Comparison of ENCODE assay signal across 8 mouse cellular contexts in the genomic region with DNA sequence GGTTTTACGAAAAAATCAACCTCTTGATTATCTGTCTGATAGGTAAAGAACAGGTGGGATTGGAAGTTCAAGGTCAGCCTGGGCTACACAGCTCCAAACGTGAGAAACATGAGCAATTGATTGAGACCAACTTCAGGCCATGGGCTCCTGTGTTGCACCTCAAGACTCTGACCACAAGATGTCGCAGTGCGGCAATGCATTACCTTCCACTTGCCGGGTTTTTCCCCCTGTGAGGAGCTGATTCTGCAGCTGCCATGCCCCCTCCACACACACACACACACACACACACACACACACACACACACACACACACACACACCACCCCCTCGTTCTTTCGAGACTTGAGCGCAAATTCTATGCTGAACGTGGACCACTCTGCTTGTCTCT.
DNase-seq lines count a peak whose midpoint lies in the region; TF ChIP-seq lines count a peak whose summit lies in the region.
"Had no signal": no experiment of that assay in that cellular context is flagged by ENCODE, and none has a peak within 500 bp of the region (broad histone marks: within the 10 kb centered on the region; RNA-seq: fewer than 3 reads in every experiment).

No protein-coding gene starts in this region.

- no peaks in the 10 kb centered on the region for H3K36me3 ChIP-seq in small intestine, adult 2 months (ENCODE audit: control insufficient read depth, insufficient read depth, low read length)

- TF ChIP-seq POLR2A in bone marrow, adult 2 months (IDR thresholded peaks at IDR 0.05; ENCODE audit: borderline replicate concordance, control insufficient read depth, low read depth, low read length) = no peak
- TF ChIP-seq POLR2A in embryonic fibroblast, embryonic 13.5 days (IDR thresholded peaks at IDR 0.05; ENCODE audit: low read depth, low read length) = no peak
- TF ChIP-seq POLR2A in small intestine, adult 2 months (IDR thresholded peaks at IDR 0.05; ENCODE audit: low read depth, low read length) = no peak

- 15% methylated on average over 9 of the region's 9 CpGs for WGBS in bone marrow, adult 2 months
- 22% methylated on average over 9 of the region's 9 CpGs for WGBS in small intestine, adult 2 months

- intact Hi-C loops in heart, postnatal 36 days (cut with DNase I) = loop anchor here (1.0 kb wide), 1 partner anchor 65 kb away; no protein-coding TSS in a partner anchor

- peak; percentile 81 for TF ChIP-seq CTCF in bone marrow, adult 2 months (IDR thresholded peaks at IDR 0.05; ENCODE audit: control insufficient read depth, insufficient read depth, low read length)
- TF ChIP-seq CTCF in embryonic fibroblast, embryonic 13.5 days (IDR thresholded peaks at IDR 0.05; ENCODE audit: borderline replicate concordance, insufficient read depth, low read length) = peak; percentile 91
- TF ChIP-seq CTCF in small intestine, adult 2 months (IDR thresholded peaks at IDR 0.05; ENCODE audit: extremely low read depth, insufficient read length, insufficient replicate concordance, low read depth, low read length) = peak; percentile 76; the same call in 1 of the 2 replicates

- no peak overlapping the region for H3K27ac ChIP-seq in bone marrow, adult 2 months (ENCODE audit: control insufficient read depth, insufficient read depth, low read depth, low read length, poor library complexity)
- no peak overlapping the region for H3K27ac ChIP-seq in embryonic fibroblast, embryonic 13.5 days (ENCODE audit: insufficient read depth, low read length)
- no peak overlapping the region for H3K27ac ChIP-seq in small intestine, adult 2 months (ENCODE audit: insufficient read depth, low read depth, low read length)

- H3K4me1 ChIP-seq in bone marrow, adult 2 months (ENCODE audit: control insufficient read depth, insufficient read depth, low read length) = no peaks in the 10 kb centered on the region
- H3K4me1 ChIP-seq in embryonic fibroblast, embryonic 13.5 days (ENCODE audit: control insufficient read depth, insufficient read depth, low read length) = peaks cover 8% of the 10 kb centered on the region; the same call in 1 of the 2 replicates
- H3K4me1 ChIP-seq in small intestine, adult 2 months (ENCODE audit: control insufficient read depth, insufficient read depth, insufficient read length, low read length) = peaks cover 10% of the 10 kb centered on the region

- peak; percentile 29 for DNase-seq in MN1 (ENCODE audit: low spot score)
- DNase-seq in heart, postnatal 36 days = peak; percentile 79 to 83
- DNase-seq in layer of hippocampus, postnatal 14 days (ENCODE audit: low spot score in 2 of 2) = peak; percentile 77 to 78
- peak; percentile 79 to 82 for DNase-seq in lung, postnatal 4 days

- H3K27me3 ChIP-seq in small intestine, adult 2 months (ENCODE audit: control insufficient read depth, insufficient read depth, low read length) = no peaks in the 10 kb centered on the region
- H3K27me3 ChIP-seq: megakaryocyte, embryonic 14.5 days had no signal

- H3K4me3 ChIP-seq in bone marrow, adult 2 months (replicated peaks; ENCODE audit: control insufficient read depth, low read depth, low read length) = no peak overlapping the region
- H3K4me3 ChIP-seq in embryonic fibroblast, embryonic 13.5 days (ENCODE audit: insufficient read depth, low read length) = no peak overlapping the region
- H3K4me3 ChIP-seq in small intestine, adult 2 months (ENCODE audit: low read depth, low read length) = no peak overlapping the region
- H3K4me3 ChIP-seq: megakaryocyte, embryonic 14.5 days had no signal

Comparison
In these comparisons a context has a peak if more than half of its experiments do, and no peak if none do; other contexts are left out.
1. DNase-seq: peak in every context shown above with its lines; median percentile 81 in heart, postnatal 36 days; 80 in lung, postnatal 4 days; 78 in layer of hippocampus, postnatal 14 days; 29 in MN1.